Comparison of ENCODE assay signal across 8 mouse cellular contexts in the genomic region with DNA sequence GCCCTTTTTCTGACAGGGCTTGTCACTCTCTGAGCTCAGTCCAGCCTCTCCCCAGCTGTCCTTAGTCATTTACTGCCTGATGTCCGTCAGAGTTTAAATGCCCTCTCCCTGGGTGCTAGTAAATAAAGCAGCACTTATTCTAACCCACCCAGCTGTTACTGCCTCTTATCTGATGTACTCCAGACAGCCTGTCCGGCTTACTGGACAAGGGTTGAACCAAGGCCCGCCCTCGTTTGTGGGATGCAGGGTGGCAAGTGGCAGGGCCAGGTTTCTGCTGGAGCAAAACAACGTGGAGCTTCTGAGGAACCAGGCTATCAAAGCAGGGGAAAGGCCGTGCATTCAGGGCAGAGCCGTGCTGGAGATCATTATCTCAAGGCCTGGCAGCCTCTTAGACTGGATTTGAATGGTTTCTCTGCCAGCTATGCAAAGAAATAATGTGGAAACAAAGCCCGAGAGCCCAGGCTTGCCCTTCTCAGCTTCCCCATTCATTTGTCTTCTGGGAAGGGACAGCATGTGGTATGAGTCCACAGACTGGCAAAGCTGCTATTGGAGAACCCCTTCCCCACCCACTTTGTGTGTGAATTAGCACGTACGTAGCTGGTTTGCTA. TPM values are rescaled to one million over a fixed set of nuclear protein-coding genes. Genes with fewer than 3 reads are reported as not detected.
DNase-seq lines count a peak whose midpoint lies in the region; ATAC-seq lines count a peak whose summit lies in the region.

No protein-coding gene starts in this region.

- H3K4me3 ChIP-seq in forebrain, embryonic 13.5 days = no peak overlapping the region
- H3K4me3 ChIP-seq in midbrain, embryonic 12.5 days = no peak overlapping the region

- H3K9ac ChIP-seq in forebrain, embryonic 13.5 days = peak overlapping the region; percentile 34; the same call in 1 of the 2 replicates
- 0 out of 2 replicates have a peak overlapping the region, but pooled peaks have one; percentile 5 for H3K9ac ChIP-seq in midbrain, embryonic 12.5 days (replicated peaks)

- H3K9me3 ChIP-seq in forebrain, embryonic 13.5 days (replicated peaks) = no peaks in the 10 kb centered on the region
- no peaks in the 10 kb centered on the region for H3K9me3 ChIP-seq in midbrain, embryonic 12.5 days

- H3K27ac ChIP-seq in forebrain, embryonic 13.5 days = peak overlapping the region; percentile 92
- H3K27ac ChIP-seq in midbrain, embryonic 12.5 days (replicated peaks) = peak overlapping the region; percentile 88

- no peak overlapping the region; the same call in 1 of the 2 replicates for H3K4me2 ChIP-seq in forebrain, embryonic 13.5 days
- no peak overlapping the region for H3K4me2 ChIP-seq in midbrain, embryonic 12.5 days (replicated peaks)

- peak; percentile 55 for ATAC-seq in forebrain, embryonic 13.5 days
- peak; percentile 27 for ATAC-seq in midbrain, embryonic 12.5 days (ENCODE audit: low FRiP score, low read depth)

- 7% methylated on average over 10 of the region's 10 CpGs for WGBS in forebrain, embryonic 13.5 days
- 29% methylated on average over 10 of the region's 10 CpGs for WGBS in midbrain, embryonic 12.5 days

- no peaks in the 10 kb centered on the region for H3K27me3 ChIP-seq in forebrain, embryonic 13.5 days
- H3K27me3 ChIP-seq in midbrain, embryonic 12.5 days = no peaks in the 10 kb centered on the region

- peaks cover 92% of the 10 kb centered on the region for H3K4me1 ChIP-seq in forebrain, embryonic 13.5 days
- H3K4me1 ChIP-seq in midbrain, embryonic 12.5 days = peaks cover 84% of the 10 kb centered on the region

- peak; percentile 53 for DNase-seq in adrenal gland, postnatal 14 days
- no peak for DNase-seq in adrenal gland, postnatal 25 days
- DNase-seq in kidney, postnatal 4 days = peak; percentile 52 to 69
- no peak for DNase-seq in gastrocnemius, postnatal 10 days
- no peak for DNase-seq in frontal cortex, postnatal 36 days (ENCODE audit: low spot score in 2 of 2)
- no peak for DNase-seq in frontal cortex, adult 2 months (ENCODE audit: extremely low spot score in 1 of 2, low spot score in 1 of 2)

- peaks cover 22% of the 10 kb centered on the region for H3K36me3 ChIP-seq in forebrain, embryonic 13.5 days (ENCODE audit: poor library complexity, severe bottlenecking)
- peaks cover 20% of the 10 kb centered on the region for H3K36me3 ChIP-seq in midbrain, embryonic 12.5 days

RNA-seq across cellular contexts. Expression of a gene that starts 7.4 kb away (rescaled TPM):
- total RNA-seq in adrenal gland, postnatal 14 days (2021) = 36.7 and 58.2 TPM in 2 replicates
- total RNA-seq in adrenal gland, postnatal 25 days (2021) = 17.8 and 18.1 TPM in 2 replicates
- 122 and 129 TPM in 2 replicates for polyA plus RNA-seq in forebrain, embryonic 13.5 days (2015; fragmentation: Nextera tagmentation; extraction: Ambion mirVana)
- polyA plus RNA-seq in midbrain, embryonic 12.5 days (2016; fragmentation: Nextera tagmentation; extraction: Ambion mirVana) = 162 and 172 TPM in 2 replicates
- 10 to 100 TPM; 25.0 to 30.4 TPM for total RNA-seq in gastrocnemius, postnatal 10 days (2021)
- 18.8 and 32.5 TPM in 2 replicates for polyA plus RNA-seq in frontal cortex, adult 2 months (2012; rRNA removed)

RNA-seq across cellular contexts. Expression of a gene that starts 34.5 kb away (rescaled TPM):
- 13.9 and 15.3 TPM in 2 replicates for total RNA-seq in adrenal gland, postnatal 14 days (2021)
- total RNA-seq in adrenal gland, postnatal 25 days (2021) = 4.7 and 5.0 TPM in 2 replicates
- polyA plus RNA-seq in forebrain, embryonic 13.5 days (2015; fragmentation: Nextera tagmentation; extraction: Ambion mirVana) = 1.2 and 1.6 TPM in 2 replicates
- 10.9 and 15.0 TPM in 2 replicates for polyA plus RNA-seq in midbrain, embryonic 12.5 days (2016; fragmentation: Nextera tagmentation; extraction: Ambion mirVana)
- total RNA-seq in gastrocnemius, postnatal 10 days (2021) = 100 to 1,000 TPM; 214 to 221 TPM
- 9.1 and 16.2 TPM in 2 replicates for polyA plus RNA-seq in frontal cortex, adult 2 months (2012; rRNA removed)

RNA-seq across cellular contexts. Expression of a gene that starts 39.5 kb away (rescaled TPM):
- not detected in 2 replicates for total RNA-seq in adrenal gland, postnatal 14 days (2021)
- not detected in 2 replicates for total RNA-seq in adrenal gland, postnatal 25 days (2021)
- polyA plus RNA-seq in forebrain, embryonic 13.5 days (2015; fragmentation: Nextera tagmentation; extraction: Ambion mirVana) = 0.17 TPM in 1 of 2 replicates, not detected in the other
- not detected in 2 replicates for polyA plus RNA-seq in midbrain, embryonic 12.5 days (2016; fragmentation: Nextera tagmentation; extraction: Ambion mirVana)
- total RNA-seq in gastrocnemius, postnatal 10 days (2021) = under 1 TPM in 1 of 2 experiments, not detected in 1; 0.16 TPM
- 0.22 and 0.23 TPM in 2 replicates for polyA plus RNA-seq in frontal cortex, adult 2 months (2012; rRNA removed)

Comparison
In these comparisons a context has a peak if more than half of its experiments do, and no peak if none do; other contexts are left out.
1. DNase-seq: peak in adrenal gland, postnatal 14 days (single experiment) and kidney, postnatal 4 days (2 of 2); none in adrenal gland, postnatal 25 days (single experiment), gastrocnemius, postnatal 10 days (single experiment), frontal cortex, postnatal 36 days (0 of 2) and frontal cortex, adult 2 months (0 of 2).
2. RNA of a gene that starts 34.5 kb away (total RNA-seq): 214 to 221 TPM in gastrocnemius, postnatal 10 days; 13.9 to 15.3 TPM in adrenal gland, postnatal 14 days and 4.7 to 5.0 TPM in adrenal gland, postnatal 25 days; every median in the first group is over 10 times any median in the second.